ENCODE assay signal across 11 mouse cellular contexts in the genomic region with DNA sequence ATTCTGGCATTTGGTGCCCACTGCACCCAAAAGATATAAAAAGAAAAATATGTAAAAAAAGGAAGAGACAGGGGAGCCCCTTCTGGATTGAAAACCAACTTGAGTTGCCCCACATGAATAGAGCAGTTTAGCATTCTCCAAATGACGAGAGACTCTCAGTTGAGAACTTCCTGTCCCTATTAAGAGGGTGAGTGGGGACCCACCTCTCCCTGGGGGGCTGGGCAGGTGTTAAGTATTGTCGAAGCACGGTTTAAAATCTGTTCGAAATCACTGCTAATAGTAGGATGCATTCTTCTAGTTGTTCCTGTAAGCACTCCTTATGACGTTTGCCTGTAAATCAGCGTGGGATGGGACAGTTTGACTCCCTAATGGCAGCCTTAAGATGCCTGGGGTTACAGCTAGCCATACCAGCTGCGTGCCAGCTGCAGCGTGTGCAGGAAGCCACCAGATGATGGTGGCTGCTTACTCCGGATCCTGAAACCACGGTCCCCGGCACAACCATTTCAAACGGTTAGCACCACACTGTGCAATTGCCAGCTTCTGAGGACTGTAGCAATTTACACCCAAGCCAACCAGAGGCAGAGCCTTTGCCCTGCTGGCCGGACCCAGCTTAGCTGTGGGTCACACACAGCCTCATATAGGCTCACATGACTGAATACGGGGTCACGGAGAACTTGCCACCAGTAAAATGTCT. TPM values are rescaled to one million over a fixed set of nuclear protein-coding genes. Genes with fewer than 3 reads are reported as not detected.
DNase-seq lines count a peak whose midpoint lies in the region; ATAC-seq lines count a peak whose summit lies in the region.
"Had no signal": no experiment of that assay in that cellular context is flagged by ENCODE, and none has a peak within 500 bp of the region (broad histone marks: within the 10 kb centered on the region; RNA-seq: fewer than 3 reads in every experiment).

No protein-coding gene starts in this region.

- no peak overlapping the region for H3K4me2 ChIP-seq in heart, embryonic 12.5 days
- no peak overlapping the region for H3K4me2 ChIP-seq in limb, embryonic 15.5 days
- H3K4me2 ChIP-seq: liver, embryonic 15.5 days; midbrain, embryonic 13.5 days had no signal

- peaks cover 15% of the 10 kb centered on the region; the same call in 1 of the 2 replicates for H3K27me3 ChIP-seq in heart, embryonic 10.5 days (ENCODE audit: insufficient read depth, poor library complexity, severe bottlenecking)
- no peaks in the 10 kb centered on the region for H3K27me3 ChIP-seq in heart, embryonic 12.5 days (replicated peaks)
- H3K27me3 ChIP-seq in limb, embryonic 15.5 days: no peaks in the 10 kb centered on the region
- H3K27me3 ChIP-seq: midbrain, embryonic 13.5 days had no signal

- H3K27ac ChIP-seq in heart, embryonic 10.5 days: peak overlapping the region; percentile 17; the same call in 1 of the 2 replicates
- no peak overlapping the region for H3K27ac ChIP-seq in heart, embryonic 12.5 days (ENCODE audit: poor library complexity, severe bottlenecking)
- peak overlapping the region; percentile 61 for H3K27ac ChIP-seq in limb, embryonic 15.5 days
- H3K27ac ChIP-seq: liver, embryonic 15.5 days; midbrain, embryonic 13.5 days had no signal

- H3K36me3 ChIP-seq in heart, embryonic 10.5 days: no peaks in the 10 kb centered on the region
- H3K36me3 ChIP-seq in heart, embryonic 12.5 days: no peaks in the 10 kb centered on the region
- H3K36me3 ChIP-seq in limb, embryonic 15.5 days: no peaks in the 10 kb centered on the region
- H3K36me3 ChIP-seq: liver, embryonic 15.5 days; midbrain, embryonic 13.5 days had no signal

- no peaks in the 10 kb centered on the region for H3K9me3 ChIP-seq in heart, embryonic 10.5 days
- H3K9me3 ChIP-seq in heart, embryonic 12.5 days (replicated peaks): no peaks in the 10 kb centered on the region
- no peaks in the 10 kb centered on the region for H3K9me3 ChIP-seq in limb, embryonic 15.5 days
- H3K9me3 ChIP-seq: liver, embryonic 15.5 days; midbrain, embryonic 13.5 days had no signal

- no peak for DNase-seq in heart, embryonic 10.5 days (ENCODE audit: low spot score)
- DNase-seq in spleen, postnatal 36 days (ENCODE audit: low spot score in 2 of 2): peak; percentile 53 to 54
- DNase-seq in spleen, adult 12 weeks (ENCODE audit: low spot score): no peak
- peak; percentile 80 for DNase-seq in thymus, postnatal 4 days
- DNase-seq in adrenal gland, postnatal 25 days: no peak
- no peak for DNase-seq in left cerebral cortex, postnatal 36 days (ENCODE audit: low spot score in 2 of 2)
- DNase-seq: cerebellum, adult 11-12 months had no signal

- no peak overlapping the region for H3K9ac ChIP-seq in heart, embryonic 12.5 days
- H3K9ac ChIP-seq in limb, embryonic 15.5 days: no peak overlapping the region
- H3K9ac ChIP-seq: liver, embryonic 15.5 days; midbrain, embryonic 13.5 days had no signal

- WGBS in heart, embryonic 10.5 days: 82% methylated on average over 15 of the region's 15 CpGs
- WGBS in heart, embryonic 12.5 days: 79% methylated on average over 15 of the region's 15 CpGs
- WGBS in limb, embryonic 15.5 days: 26% methylated on average over 15 of the region's 15 CpGs

- H3K4me3 ChIP-seq in heart, embryonic 10.5 days: no peak overlapping the region
- H3K4me3 ChIP-seq in heart, embryonic 12.5 days: no peak overlapping the region
- H3K4me3 ChIP-seq in limb, embryonic 15.5 days: no peak overlapping the region
- H3K4me3 ChIP-seq: liver, embryonic 15.5 days; midbrain, embryonic 13.5 days had no signal

- intact Hi-C loops in left cerebral cortex, postnatal 36 days (cut with DNase I): no loop called here

- no peak for ATAC-seq in heart, embryonic 12.5 days (ENCODE audit: insufficient number of reproducible peaks, low FRiP score)
- ATAC-seq in limb, embryonic 15.5 days (ENCODE audit: insufficient number of reproducible peaks, low FRiP score, low TSS enrichment, low read depth): no peak
- ATAC-seq: midbrain, embryonic 13.5 days had no signal

- peaks cover 23% of the 10 kb centered on the region for H3K4me1 ChIP-seq in heart, embryonic 10.5 days
- peaks cover 15% of the 10 kb centered on the region for H3K4me1 ChIP-seq in heart, embryonic 12.5 days (replicated peaks)
- peaks cover 16% of the 10 kb centered on the region for H3K4me1 ChIP-seq in limb, embryonic 15.5 days
- H3K4me1 ChIP-seq: liver, embryonic 15.5 days; midbrain, embryonic 13.5 days had no signal

RNA-seq across cellular contexts. Expression of a gene that starts 10.0 kb away (rescaled TPM):
- polyA plus RNA-seq in heart, embryonic 10.5 days (2016; fragmentation: Nextera tagmentation; extraction: Ambion mirVana): 0.11 and 0.18 TPM in 2 replicates
- polyA plus RNA-seq in heart, embryonic 12.5 days (2016; fragmentation: Nextera tagmentation; extraction: Ambion mirVana): 0.14 and 0.15 TPM in 2 replicates
- 60.0 and 68.0 TPM in 2 replicates for polyA plus RNA-seq in limb, embryonic 15.5 days (2015; fragmentation: Nextera tagmentation; extraction: Ambion mirVana)
- total RNA-seq in adrenal gland, postnatal 25 days (2021): 0.71 and 0.82 TPM in 2 replicates
- 1 to 10 TPM; 2.8 to 2.9 TPM for total RNA-seq in left cerebral cortex, postnatal 36 days (2021)

RNA-seq across cellular contexts. Expression of a gene that starts 15.5 kb away (rescaled TPM):
- polyA plus RNA-seq in heart, embryonic 10.5 days (2016; fragmentation: Nextera tagmentation; extraction: Ambion mirVana): 24.0 and 27.1 TPM in 2 replicates
- polyA plus RNA-seq in heart, embryonic 12.5 days (2016; fragmentation: Nextera tagmentation; extraction: Ambion mirVana): 21.5 and 23.7 TPM in 2 replicates
- polyA plus RNA-seq in limb, embryonic 15.5 days (2015; fragmentation: Nextera tagmentation; extraction: Ambion mirVana): 20.8 and 21.2 TPM in 2 replicates
- total RNA-seq in adrenal gland, postnatal 25 days (2021): 20.1 and 25.4 TPM in 2 replicates
- total RNA-seq in left cerebral cortex, postnatal 36 days (2021): 10 to 100 TPM; 27.1 to 28.2 TPM

RNA-seq across cellular contexts. Expression of a gene that starts 46.6 kb away (rescaled TPM):
- 10.2 and 13.4 TPM in 2 replicates for polyA plus RNA-seq in heart, embryonic 10.5 days (2016; fragmentation: Nextera tagmentation; extraction: Ambion mirVana)
- 22.0 and 22.9 TPM in 2 replicates for polyA plus RNA-seq in heart, embryonic 12.5 days (2016; fragmentation: Nextera tagmentation; extraction: Ambion mirVana)
- 9.8 and 10.7 TPM in 2 replicates for polyA plus RNA-seq in limb, embryonic 15.5 days (2015; fragmentation: Nextera tagmentation; extraction: Ambion mirVana)
- total RNA-seq in adrenal gland, postnatal 25 days (2021): 16.9 and 26.0 TPM in 2 replicates
- 10 to 100 TPM; 35.7 to 52.9 TPM for total RNA-seq in left cerebral cortex, postnatal 36 days (2021)

RNA-seq across cellular contexts. Expression of a gene that starts 57.2 kb away (rescaled TPM):
- polyA plus RNA-seq in heart, embryonic 10.5 days (2016; fragmentation: Nextera tagmentation; extraction: Ambion mirVana): 32.1 and 41.1 TPM in 2 replicates
- polyA plus RNA-seq in heart, embryonic 12.5 days (2016; fragmentation: Nextera tagmentation; extraction: Ambion mirVana): 52.9 and 55.0 TPM in 2 replicates
- polyA plus RNA-seq in limb, embryonic 15.5 days (2015; fragmentation: Nextera tagmentation; extraction: Ambion mirVana): 58.7 and 59.0 TPM in 2 replicates
- 92.4 and 108 TPM in 2 replicates for total RNA-seq in adrenal gland, postnatal 25 days (2021)
- total RNA-seq in left cerebral cortex, postnatal 36 days (2021): 100 to 1,000 TPM; 165 to 196 TPM

Comparison
In these comparisons a context has a peak if more than half of its experiments do, and no peak if none do; other contexts are left out.
1. DNase-seq: peak in spleen, postnatal 36 days (2 of 2) and thymus, postnatal 4 days (single experiment); none in heart, embryonic 10.5 days (single experiment), spleen, adult 12 weeks (single experiment), adrenal gland, postnatal 25 days (single experiment) and left cerebral cortex, postnatal 36 days (0 of 2).
2. RNA of a gene that starts 10.0 kb away (polyA plus RNA-seq): 60.0 to 68.0 TPM in limb, embryonic 15.5 days; 0.14 to 0.15 TPM in heart, embryonic 12.5 days and 0.11 to 0.18 TPM in heart, embryonic 10.5 days; every median in the first group is over 10 times any median in the second.